Comparison of ENCODE assay signal across 8 mouse cellular contexts in genomic region chr14:45219281-45220089, GRCm38 (mm10). TPM values are rescaled to one million over a fixed set of nuclear protein-coding genes. Genes with fewer than 3 reads are reported as not detected.
A peak's percentile ranks its signal among the peaks of the same experiment; 100 is the strongest.
DNase-seq lines count a peak whose midpoint lies in the region; ATAC-seq lines count a peak whose summit lies in the region.

Gpr137c (plus strand) TSS chr14:45219717.

- no peaks in the 10 kb centered on the region for H3K36me3 ChIP-seq in hindbrain, embryonic 14.5 days (replicated peaks; ENCODE audit: control insufficient read depth, insufficient read depth)

- DNase-seq in ZHBTc4 (ENCODE audit: low read depth, low spot score): peak; percentile 100
- peak; percentile 90 to 94 for DNase-seq in cerebellum, postnatal 4 days (ENCODE audit: low spot score in 2 of 2)
- peak; percentile 98 for DNase-seq in frontal cortex, postnatal 36 days (ENCODE audit: low spot score in 2 of 2)
- DNase-seq in hindbrain, embryonic 14.5 days (ENCODE audit: low spot score): peak; percentile 97
- peak; percentile 81 to 87 for DNase-seq in layer of hippocampus, postnatal 25 days (ENCODE audit: extremely low spot score in 1 of 2, low spot score in 1 of 2)
- peak; percentile 98 for DNase-seq in lung, postnatal 14 days
- DNase-seq in ovary, postnatal 36 days (ENCODE audit: low spot score): peak; percentile 96
- peak; percentile 99 for DNase-seq in thymus, postnatal 14 days

- H3K4me1 ChIP-seq in hindbrain, embryonic 14.5 days (replicated peaks; ENCODE audit: control insufficient read depth, insufficient read depth, low read length): peaks cover 25% of the 10 kb centered on the region; the same call in 1 of the 2 replicates

- peak within 1 kb of the TSS; percentile 95 for H3K27ac ChIP-seq in hindbrain, embryonic 14.5 days

- H3K27me3 ChIP-seq in hindbrain, embryonic 14.5 days (ENCODE audit: control insufficient read depth, insufficient read depth, low read length): no peaks in the 10 kb centered on the region

- peak within 1 kb of the TSS; percentile 92 for H3K4me3 ChIP-seq in hindbrain, embryonic 14.5 days (replicated peaks; ENCODE audit: low read length)

- ATAC-seq in hindbrain, embryonic 14.5 days (ENCODE audit: low FRiP score): peak; percentile 98

- H3K4me2 ChIP-seq in hindbrain, embryonic 14.5 days (replicated peaks): peak within 1 kb of the TSS; percentile 77

- peak within 1 kb of the TSS; percentile 94 for H3K9ac ChIP-seq in hindbrain, embryonic 14.5 days

- H3K9me3 ChIP-seq in hindbrain, embryonic 14.5 days (ENCODE audit: control insufficient read depth, low read length): no peaks in the 10 kb centered on the region

- under 1% methylated on average over 64 of the region's 86 CpGs for WGBS in hindbrain, embryonic 14.5 days

RNA-seq across cellular contexts. Expression of gene Gpr137c, which starts in this region (rescaled TPM):
- 18.8 and 19.7 TPM in 2 replicates for polyA plus RNA-seq in hindbrain, embryonic 14.5 days (2014; fragmentation: Nextera tagmentation; extraction: Ambion mirVana)
- total RNA-seq in layer of hippocampus, postnatal 25 days (2021): 10 to 100 TPM; 23.2 to 23.9 TPM

Comparison
In these comparisons a context has a peak if more than half of its experiments do, and no peak if none do; other contexts are left out.
1. Peak in every context shown above with its lines: DNase-seq, ATAC-seq, H3K4me3 ChIP-seq and H3K27ac ChIP-seq.